Mouse (Mus musculus) heart, embryonic 11.5 days (tissue): ENCODE measurements at regions not wholly inside any gene's neighbourhood (a gene's known extent, or its start where the extent isn't known, plus 50 kb on each side); places are given as distances from the start of the nearest gene placed in this dataset.

Source experiments
- ATAC-seq: fragments of 200-750 bp; cut with Nextera tagmentation; replicated peaks from 2 replicates; pipeline ENCODE4 v1.8.0; 2017; ENCODE audit warnings: moderate library complexity; ENCODE audit not compliant: insufficient number of reproducible peaks, low FRiP score, low TSS enrichment
- H3K27ac ChIP-seq: fragments of 300-500 bp; sonication (generic); 2 replicates; pipeline ENCODE4 v1.5.1; 2014; ENCODE audit warnings: mild to moderate bottlenecking, low read depth, low read length
- H3K27me3 ChIP-seq: fragments of 300-500 bp; sonication (generic); 2 replicates; pipeline ENCODE4 v1.6.1; 2014; ENCODE audit warnings: mild to moderate bottlenecking, low read length, mixed read lengths; ENCODE audit not compliant: control insufficient read depth, insufficient read depth
- H3K36me3 ChIP-seq: fragments of 300-500 bp; sonication (generic); 2 replicates; pipeline ENCODE4 v1.6.1; 2014; ENCODE audit warnings: mild to moderate bottlenecking, low read length, moderate library complexity, mixed read lengths; ENCODE audit not compliant: control insufficient read depth, insufficient read depth
- H3K4me1 ChIP-seq: fragments of 300-500 bp; sonication (generic); 2 replicates; pipeline ENCODE4 v1.6.1; 2014; ENCODE audit warnings: low read length; ENCODE audit not compliant: control insufficient read depth, insufficient read depth
- H3K4me2 ChIP-seq: fragments of 300-500 bp; sonication (generic); 2 replicates; pipeline ENCODE4 v1.6.1; 2014; ENCODE audit warnings: mild to moderate bottlenecking, moderate library complexity
- H3K4me3 ChIP-seq: fragments of 300-500 bp; sonication (generic); 2 replicates; pipeline ENCODE4 v1.5.1; 2014; ENCODE audit warnings: low read depth, low read length
- H3K9ac ChIP-seq: fragments of 300-500 bp; sonication (generic); 2 replicates; pipeline ENCODE4 v1.6.1; 2014; ENCODE audit warnings: mild to moderate bottlenecking, low read depth, low read length, moderate library complexity
- H3K9me3 ChIP-seq: fragments of 300-500 bp; sonication (generic); replicated peaks from 2 replicates; pipeline ENCODE4 v1.6.1; 2016; ENCODE audit warnings: low read length; ENCODE audit not compliant: control insufficient read depth
- WGBS: fragments of 180-500 bp; shearing (Covaris S2); extraction: QIAGEN DNeasy Blood & Tissue Kit; methylation state at CpG from one replicate; pipeline ENCODE4 v1.1.7; 2014; ENCODE audit not compliant: insufficient replicate concordance; 5-methylcytosine and 5-hydroxymethylcytosine counted together

GRCm38 (mm10) chr16:86117959-86118358 lies 216.3 kb upstream of the Adamts5 start:
- no peak overlapping the region for H3K4me3 ChIP-seq
- no peak overlapping the region for H3K27ac ChIP-seq
- no peak for ATAC-seq
- no peaks in the 10 kb centered on the region for H3K36me3 ChIP-seq
- no peaks in the 10 kb centered on the region for H3K9me3 ChIP-seq
- no peaks in the 10 kb centered on the region for H3K27me3 ChIP-seq
- no peak overlapping the region for H3K4me2 ChIP-seq
- H3K9ac ChIP-seq = no peak overlapping the region
- no peaks in the 10 kb centered on the region for H3K4me1 ChIP-seq

GRCm38 (mm10) chr16:86115587-86116376 lies 214.2 kb upstream of the Adamts5 start:
- H3K4me1 ChIP-seq = no peaks in the 10 kb centered on the region
- WGBS = 76% methylated on average over 2 of the region's 2 CpGs
- ATAC-seq = no peak

DNA sequence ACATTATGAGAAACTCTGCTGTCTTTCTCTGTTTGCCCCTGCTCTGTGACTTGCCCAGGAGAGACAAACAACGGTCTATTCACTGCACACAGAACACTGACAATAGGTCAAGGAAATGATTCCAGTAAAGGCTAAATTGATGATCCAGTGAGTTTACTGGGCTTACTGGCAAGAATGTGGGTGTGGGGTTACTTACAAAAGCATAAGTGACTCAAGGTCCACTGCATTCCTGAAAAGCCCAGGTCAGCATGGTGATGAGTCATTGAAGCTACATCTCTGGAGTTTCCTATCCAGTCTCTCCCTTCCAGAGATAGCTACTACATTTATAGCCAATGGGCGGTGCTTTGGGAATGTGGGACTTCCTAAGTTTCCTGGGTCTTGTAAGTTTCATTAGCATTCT lies 192.8 kb upstream of the Adamts5 start:
- H3K36me3 ChIP-seq = no peaks in the 10 kb centered on the region
- H3K4me3 ChIP-seq = no peak overlapping the region
- WGBS = 88% methylated on average over 2 of the region's 2 CpGs
- H3K27ac ChIP-seq = no peak overlapping the region
- H3K9ac ChIP-seq = no peak overlapping the region
- ATAC-seq = no peak
- H3K4me2 ChIP-seq = no peak overlapping the region
- no peaks in the 10 kb centered on the region for H3K27me3 ChIP-seq
- no peaks in the 10 kb centered on the region for H3K9me3 ChIP-seq
- no peaks in the 10 kb centered on the region for H3K4me1 ChIP-seq

More at GRCm38 (mm10) chr16:86115587-86116376, 214.2 kb upstream of the Adamts5 start:
- no peak overlapping the region for H3K9ac ChIP-seq
- no peak overlapping the region for H3K4me3 ChIP-seq
- H3K36me3 ChIP-seq = no peaks in the 10 kb centered on the region
- no peak overlapping the region for H3K4me2 ChIP-seq
- H3K9me3 ChIP-seq = no peaks in the 10 kb centered on the region
- H3K27me3 ChIP-seq = no peaks in the 10 kb centered on the region
- H3K27ac ChIP-seq = no peak overlapping the region

DNA sequence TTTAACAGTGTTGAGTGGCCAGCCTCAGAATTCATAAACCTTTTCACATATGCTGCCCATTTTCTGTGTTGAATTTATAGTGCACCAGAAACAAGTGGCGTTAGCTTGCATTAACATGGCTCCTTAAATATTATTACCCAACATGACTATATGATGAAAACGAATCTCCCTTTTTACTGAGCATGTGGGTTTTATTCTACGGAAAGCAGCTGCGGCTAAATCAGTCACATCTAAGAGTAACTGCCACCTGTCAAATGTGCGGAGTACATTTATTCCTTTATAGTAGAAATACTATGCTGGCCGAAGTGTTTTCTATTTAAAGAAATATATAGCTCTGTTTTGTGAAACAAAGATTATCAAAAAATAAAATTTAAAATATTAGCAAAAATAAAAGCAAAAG lies 188.5 kb upstream of the Adamts5 start:
- WGBS = 89% methylated on average over 6 of the region's 6 CpGs
- H3K4me2 ChIP-seq = no peak overlapping the region
- no peaks in the 10 kb centered on the region for H3K9me3 ChIP-seq
- no peaks in the 10 kb centered on the region for H3K36me3 ChIP-seq
- no peak for ATAC-seq
- no peaks in the 10 kb centered on the region for H3K4me1 ChIP-seq
- no peak overlapping the region for H3K27ac ChIP-seq
- H3K9ac ChIP-seq = no peak overlapping the region
- H3K4me3 ChIP-seq = no peak overlapping the region
- H3K27me3 ChIP-seq = no peaks in the 10 kb centered on the region

GRCm38 (mm10) chr16:86087421-86087820 lies 185.8 kb upstream of the Adamts5 start:
- no peak for ATAC-seq
- Histone ChIP-seq H3K4me3 (no peak overlapping the region), H3K27ac (no peak overlapping the region), H3K4me2 (no peak overlapping the region), H3K36me3 (no peaks in the 10 kb centered on the region), H3K27me3 (no peaks in the 10 kb centered on the region), H3K9ac (no peak overlapping the region), H3K9me3 (no peaks in the 10 kb centered on the region), H3K4me1 (no peaks in the 10 kb centered on the region)
- WGBS = 80% methylated on average over 3 of the region's 3 CpGs

GRCm38 (mm10) chr16:86067628-86068364 lies 166.2 kb upstream of the Adamts5 start:
- H3K9ac ChIP-seq = no peak overlapping the region
- no peaks in the 10 kb centered on the region for H3K4me1 ChIP-seq
- no peak overlapping the region for H3K4me2 ChIP-seq
- H3K27me3 ChIP-seq = no peaks in the 10 kb centered on the region
- H3K27ac ChIP-seq = no peak overlapping the region
- no peaks in the 10 kb centered on the region for H3K36me3 ChIP-seq
- no peak for ATAC-seq
- WGBS = 68% methylated on average over 3 of the region's 3 CpGs
- H3K9me3 ChIP-seq = no peaks in the 10 kb centered on the region
- no peak overlapping the region for H3K4me3 ChIP-seq

- Histone ChIP-seq H3K4me2 (no peak overlapping the region), H3K9me3 (no peaks in the 10 kb centered on the region), H3K9ac (no peak overlapping the region), H3K36me3 (no peaks in the 10 kb centered on the region), H3K4me3 (no peak overlapping the region), H3K4me1 (no peaks in the 10 kb centered on the region), H3K27ac (no peak overlapping the region), H3K27me3 (no peaks in the 10 kb centered on the region)
- 65% methylated on average over 5 of the region's 5 CpGs for WGBS
- ATAC-seq = no peak
These were observed 158.5 kb upstream of the Adamts5 start for GRCm38 (mm10) chr16:86060087-86060486.

DNA sequence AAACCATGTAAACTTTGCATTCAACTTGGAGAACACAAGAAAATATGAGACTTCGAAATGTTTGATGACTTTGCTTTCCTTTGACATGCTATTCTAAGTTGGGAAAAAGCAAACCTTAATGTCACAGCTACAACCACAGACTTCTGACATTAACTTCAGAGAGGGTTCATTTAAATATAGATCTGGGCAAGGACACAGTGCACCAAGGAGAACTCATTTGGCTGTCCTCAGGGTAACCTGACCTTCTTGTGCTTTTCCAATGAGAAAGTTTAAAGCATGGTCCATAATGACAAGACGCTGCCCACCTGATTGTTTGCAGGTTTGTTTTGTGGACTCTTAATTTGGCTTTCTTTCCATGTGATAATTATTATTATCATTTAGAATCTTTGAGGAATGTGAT lies 143.1 kb upstream of the Adamts5 start:
- Histone ChIP-seq H3K4me2 (no peak overlapping the region), H3K27ac (no peak overlapping the region), H3K36me3 (no peaks in the 10 kb centered on the region), H3K4me3 (no peak overlapping the region), H3K9ac (no peak overlapping the region), H3K9me3 (no peaks in the 10 kb centered on the region), H3K4me1 (no peaks in the 10 kb centered on the region), H3K27me3 (no peaks in the 10 kb centered on the region)
- 75% methylated on average over 2 of the region's 2 CpGs for WGBS
- no peak for ATAC-seq

DNA sequence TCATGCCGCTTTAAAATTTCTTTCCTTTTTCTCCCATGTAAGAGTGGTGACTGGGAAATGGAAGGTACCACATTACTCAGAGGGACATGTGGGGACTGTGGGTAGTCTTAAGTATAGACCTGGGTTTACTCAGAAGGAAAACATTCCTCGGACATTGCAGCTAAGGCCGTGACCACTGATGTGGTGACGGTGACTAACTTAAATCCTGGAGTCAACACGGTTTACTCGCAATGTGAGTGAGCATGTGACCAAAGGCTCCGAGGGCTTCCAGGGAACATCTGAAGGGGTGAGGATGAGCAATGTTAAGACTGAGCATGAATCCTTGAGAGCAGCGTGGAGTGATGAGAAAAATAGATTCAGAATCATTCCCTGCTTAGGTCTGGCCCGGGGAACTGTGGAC lies 133.1 kb upstream of the Adamts5 start:
- Histone ChIP-seq H3K4me1 (no peaks in the 10 kb centered on the region), H3K4me3 (no peak overlapping the region), H3K9me3 (no peaks in the 10 kb centered on the region), H3K36me3 (no peaks in the 10 kb centered on the region), H3K27me3 (no peaks in the 10 kb centered on the region), H3K9ac (no peak overlapping the region), H3K27ac (no peak overlapping the region), H3K4me2 (no peak overlapping the region)
- no peak for ATAC-seq
- WGBS = 84% methylated on average over 9 of the region's 9 CpGs
